Mouse (Mus musculus) embryonic facial prominence, embryonic 13.5 days (tissue): ENCODE data around the gene Ppp1r3g. TPM values are rescaled to one million over a fixed set of nuclear protein-coding genes. Genes with fewer than 3 reads are reported as not detected.
A peak's percentile ranks its signal among the peaks of the same experiment; 100 is the strongest.

Experiments used
- ATAC-seq: fragments of 200-750 bp; cut with Nextera tagmentation; 2 replicates; pipeline ENCODE4 v1.8.0; 2017; ENCODE audit warnings: low read depth; ENCODE audit not compliant: insufficient number of reproducible peaks, insufficient read depth, low FRiP score, low TSS enrichment
- H3K27ac ChIP-seq: fragments of 300-500 bp; sonication (generic); 2 replicates; pipeline ENCODE4 v1.5.1; 2015; ENCODE audit warnings: moderate library complexity, mild to moderate bottlenecking, inconsistent platforms
- H3K27me3 ChIP-seq: fragments of 300-500 bp; sonication (generic); 2 replicates; pipeline ENCODE4 v1.6.1; 2015; ENCODE audit warnings: mild to moderate bottlenecking, inconsistent platforms
- H3K36me3 ChIP-seq: fragments of 300-500 bp; sonication (generic); 2 replicates; pipeline ENCODE4 v1.6.1; 2015; ENCODE audit warnings: mild to moderate bottlenecking, inconsistent platforms
- H3K4me1 ChIP-seq: fragments of 300-500 bp; sonication (generic); 2 replicates; pipeline ENCODE4 v1.6.1; 2015; ENCODE audit warnings: inconsistent platforms
- H3K4me2 ChIP-seq: fragments of 300-500 bp; sonication (generic); 2 replicates; pipeline ENCODE4 v1.6.1; 2015; ENCODE audit warnings: moderate library complexity, mild to moderate bottlenecking, inconsistent platforms
- H3K4me3 ChIP-seq: fragments of 300-500 bp; sonication (generic); 2 replicates; pipeline ENCODE4 v1.5.1; 2015; ENCODE audit warnings: mild to moderate bottlenecking, inconsistent platforms
- H3K9ac ChIP-seq: fragments of 300-500 bp; sonication (generic); 2 replicates; pipeline ENCODE4 v1.6.1; 2015; ENCODE audit warnings: mild to moderate bottlenecking, inconsistent platforms
- H3K9me3 ChIP-seq: fragments of 300-500 bp; sonication (generic); 2 replicates; pipeline ENCODE4 v1.6.1; 2016; ENCODE audit warnings: inconsistent platforms
- WGBS: fragments of 180-500 bp; shearing (Covaris S2); methylation state at CpG from one replicate; pipeline ENCODE4 v1.1.7; 2015; ENCODE audit warnings: mixed read lengths; 5-methylcytosine and 5-hydroxymethylcytosine counted together
- polyA plus RNA-seq: library from polyadenylated mRNA; unstranded; fragments of >200 nt; fragmentation: Nextera tagmentation; extraction: Ambion mirVana; gene quantifications from 2 replicates; pipeline ENCODE4 v1.2.1, GENCODE M21; 2015

The Ppp1r3g gene
- 0.67 and 2.0 TPM in 2 replicates for polyA plus RNA-seq

- Histone ChIP-seq H3K4me2 (no peak within 1 kb of the TSS), H3K9me3 (0 out of 2 replicates have a peak, but pooled peaks cover 3% of the 10 kb centered on the region), H3K4me1 (no peaks in the 10 kb centered on the region), H3K27ac (no peak within 1 kb of the TSS), H3K27me3 (no peaks in the 10 kb centered on the region), H3K9ac (no peak within 1 kb of the TSS), H3K4me3 (no peak within 1 kb of the TSS), H3K36me3 (no peaks in the 10 kb centered on the region)
- WGBS = 92% methylated on average over 1 of the region's 1 CpGs
- ATAC-seq = no peak
These were observed at the start of gene Ppp1r3g for GRCm38 (mm10) chr13:35958539-35958938. Gene Ppp1r3g (plus strand): TSS chr13:35958839.

GRCm38 (mm10) chr13:35911476-35911875, 47.2 kb upstream of the Ppp1r3g start:
- no peaks in the 10 kb centered on the region for H3K36me3 ChIP-seq
- 91% methylated on average over 1 of the region's 1 CpGs for WGBS
- H3K4me2 ChIP-seq = no peak overlapping the region
- no peaks in the 10 kb centered on the region for H3K27me3 ChIP-seq
- H3K4me1 ChIP-seq = no peaks in the 10 kb centered on the region
- no peak overlapping the region for H3K27ac ChIP-seq
- no peak overlapping the region for H3K4me3 ChIP-seq
- no peak for ATAC-seq
- H3K9me3 ChIP-seq = no peaks in the 10 kb centered on the region
- no peak overlapping the region for H3K9ac ChIP-seq

- ATAC-seq = no peak
- H3K27ac ChIP-seq = no peak overlapping the region
- no peaks in the 10 kb centered on the region for H3K36me3 ChIP-seq
- H3K9ac ChIP-seq = no peak overlapping the region
- H3K4me3 ChIP-seq = no peak overlapping the region
- H3K27me3 ChIP-seq = no peaks in the 10 kb centered on the region
- H3K9me3 ChIP-seq = peaks cover 7% of the 10 kb centered on the region
- WGBS = 62% methylated on average over 2 of the region's 2 CpGs
- H3K4me1 ChIP-seq = no peaks in the 10 kb centered on the region
- no peak overlapping the region for H3K4me2 ChIP-seq
These were observed 20.6 kb upstream of the Ppp1r3g start for GRCm38 (mm10) chr13:35937991-35938390.

- ATAC-seq = no peak
- Histone ChIP-seq H3K4me2 (no peak overlapping the region), H3K4me3 (no peak overlapping the region), H3K4me1 (no peaks in the 10 kb centered on the region), H3K27ac (no peak overlapping the region), H3K9me3 (peaks cover 2% of the 10 kb centered on the region), H3K36me3 (no peaks in the 10 kb centered on the region), H3K9ac (no peak overlapping the region), H3K27me3 (no peaks in the 10 kb centered on the region)
- 56% methylated on average over 18 of the region's 18 CpGs for WGBS
These were observed 18.6 kb upstream of the Ppp1r3g start for GRCm38 (mm10) chr13:35939871-35940665.

GRCm38 (mm10) chr13:35940934-35941333, 17.7 kb upstream of the Ppp1r3g start:
- no peak for ATAC-seq
- H3K27me3 ChIP-seq = no peaks in the 10 kb centered on the region
- H3K36me3 ChIP-seq = no peaks in the 10 kb centered on the region
- H3K4me3 ChIP-seq = no peak overlapping the region
- no peaks in the 10 kb centered on the region for H3K9me3 ChIP-seq
- 85% methylated on average over 5 of the region's 5 CpGs for WGBS
- H3K27ac ChIP-seq = no peak overlapping the region
- H3K9ac ChIP-seq = no peak overlapping the region
- H3K4me1 ChIP-seq = no peaks in the 10 kb centered on the region
- H3K4me2 ChIP-seq = no peak overlapping the region

GRCm38 (mm10) chr13:35946659-35947353, 11.8 kb upstream of the Ppp1r3g start:
- ATAC-seq = no peak
- Histone ChIP-seq H3K4me3 (no peak overlapping the region), H3K4me1 (no peaks in the 10 kb centered on the region), H3K9ac (no peak overlapping the region), H3K9me3 (no peaks in the 10 kb centered on the region), H3K36me3 (no peaks in the 10 kb centered on the region), H3K27me3 (no peaks in the 10 kb centered on the region), H3K4me2 (no peak overlapping the region), H3K27ac (no peak overlapping the region)
- 74% methylated on average over 20 of the region's 20 CpGs for WGBS

DNA sequence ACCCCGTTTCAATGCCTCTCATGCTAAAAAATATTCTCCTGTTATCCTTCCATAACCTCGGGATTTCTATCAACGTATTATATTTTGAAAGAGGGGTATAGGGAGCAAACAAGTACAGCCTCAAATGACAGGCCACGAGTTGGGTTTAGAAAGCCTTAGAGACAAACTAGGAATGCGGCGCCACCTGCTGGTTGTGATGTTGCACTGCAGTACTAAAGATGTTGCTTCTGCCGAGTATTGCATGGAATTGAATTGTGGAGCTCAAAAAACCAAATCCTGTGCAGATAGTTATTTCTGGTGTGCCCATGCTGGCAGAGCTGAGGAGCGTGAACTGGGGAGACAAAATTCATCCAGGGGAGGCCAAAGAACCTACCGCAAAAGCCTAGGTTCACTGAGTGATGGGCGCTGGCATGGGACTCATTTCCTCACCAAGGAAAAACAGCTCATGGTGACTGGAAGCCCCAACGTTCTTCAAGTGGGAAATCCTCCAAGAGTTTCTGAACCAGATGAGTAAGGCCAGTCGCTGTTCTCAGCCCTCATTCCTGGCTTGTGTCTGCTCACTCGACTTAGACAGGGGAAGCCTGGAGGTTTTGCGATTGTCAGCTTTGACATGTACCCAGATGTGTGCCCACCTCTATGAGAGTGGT, 11.2 kb upstream of the Ppp1r3g start:
- Histone ChIP-seq H3K27me3 (no peaks in the 10 kb centered on the region), H3K4me3 (no peak overlapping the region), H3K9me3 (no peaks in the 10 kb centered on the region), H3K4me1 (no peaks in the 10 kb centered on the region), H3K27ac (no peak overlapping the region), H3K4me2 (no peak overlapping the region), H3K36me3 (no peaks in the 10 kb centered on the region), H3K9ac (0 out of 2 replicates have a peak overlapping the region, but pooled peaks have one; percentile 32)
- ATAC-seq = no peak
- WGBS = 21% methylated on average over 14 of the region's 14 CpGs

DNA sequence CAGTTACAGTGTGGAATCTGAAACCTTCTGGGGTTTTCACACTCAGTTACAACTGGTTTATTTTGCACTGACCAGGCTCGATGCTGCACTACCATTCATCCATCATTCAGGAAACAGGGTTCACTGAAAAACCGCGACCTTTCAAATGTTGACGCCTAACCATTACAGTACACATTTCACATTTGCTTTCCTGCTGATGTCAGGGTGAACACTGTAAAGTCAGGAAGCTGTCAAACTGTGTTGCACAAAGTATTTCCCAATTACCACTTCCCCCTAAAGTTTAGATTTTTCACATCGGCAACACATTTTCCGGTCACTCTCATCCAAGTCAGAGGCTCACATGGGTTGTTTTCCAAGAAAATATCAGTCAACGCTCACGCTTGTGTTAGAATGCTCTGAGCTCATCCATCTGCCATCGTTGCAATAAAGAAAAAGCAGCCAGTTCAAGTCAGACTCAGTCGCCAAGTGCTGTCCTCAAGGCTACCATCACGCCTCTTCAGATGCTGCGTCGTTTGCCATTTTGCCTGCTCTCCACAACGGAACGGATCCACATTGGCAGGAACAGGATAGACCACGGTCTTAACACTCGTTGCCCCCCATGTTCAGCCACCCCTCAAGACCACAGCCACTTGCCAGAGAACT, 8.7 kb upstream of the Ppp1r3g start:
- H3K4me3 ChIP-seq = no peak overlapping the region
- no peak overlapping the region for H3K9ac ChIP-seq
- no peak overlapping the region for H3K27ac ChIP-seq
- H3K36me3 ChIP-seq = no peaks in the 10 kb centered on the region
- H3K4me1 ChIP-seq = no peaks in the 10 kb centered on the region
- ATAC-seq = no peak
- no peak overlapping the region for H3K4me2 ChIP-seq
- H3K9me3 ChIP-seq = no peaks in the 10 kb centered on the region
- H3K27me3 ChIP-seq = no peaks in the 10 kb centered on the region
- WGBS = 79% methylated on average over 17 of the region's 17 CpGs

DNA sequence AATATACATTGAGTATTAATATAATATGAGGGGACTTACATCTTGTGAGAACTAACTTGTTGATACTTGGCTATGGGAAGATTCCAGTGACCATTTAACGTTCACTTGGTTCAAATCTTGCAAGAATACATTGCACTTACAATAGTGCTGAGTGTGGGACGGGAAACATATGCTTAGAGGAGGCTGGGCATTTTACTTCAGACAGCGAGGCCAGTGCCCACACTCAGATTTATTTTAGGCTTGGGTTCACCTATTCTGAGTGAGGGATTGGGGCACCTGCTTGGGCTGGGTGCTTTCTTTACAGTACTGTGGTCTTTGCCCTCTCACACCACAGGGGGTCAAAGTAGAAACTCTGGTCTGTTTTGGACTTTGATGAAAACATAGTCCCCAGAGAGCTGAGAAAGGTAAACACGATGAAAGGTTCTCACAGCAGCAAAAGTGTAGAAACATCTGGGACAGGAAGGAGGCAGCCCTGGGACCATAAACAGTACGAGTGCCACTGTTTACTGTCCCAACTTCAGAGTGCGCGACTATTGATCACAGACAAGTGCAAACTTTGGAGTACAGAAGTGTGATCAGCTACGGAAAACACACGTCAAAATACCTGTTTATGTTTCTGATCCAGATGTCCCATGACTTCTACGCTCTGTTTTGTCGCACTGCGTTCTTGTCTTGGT, 890 bp downstream of the Ppp1r3g start:
- no peak for ATAC-seq
- no peaks in the 10 kb centered on the region for H3K4me1 ChIP-seq
- H3K9me3 ChIP-seq = 0 out of 2 replicates have a peak, but pooled peaks cover 3% of the 10 kb centered on the region
- no peak overlapping the region for H3K27ac ChIP-seq
- no peaks in the 10 kb centered on the region for H3K27me3 ChIP-seq
- WGBS = 81% methylated on average over 12 of the region's 12 CpGs
- H3K36me3 ChIP-seq = no peaks in the 10 kb centered on the region
- no peak overlapping the region for H3K9ac ChIP-seq
- no peak overlapping the region for H3K4me3 ChIP-seq
- H3K4me2 ChIP-seq = no peak overlapping the region

DNA sequence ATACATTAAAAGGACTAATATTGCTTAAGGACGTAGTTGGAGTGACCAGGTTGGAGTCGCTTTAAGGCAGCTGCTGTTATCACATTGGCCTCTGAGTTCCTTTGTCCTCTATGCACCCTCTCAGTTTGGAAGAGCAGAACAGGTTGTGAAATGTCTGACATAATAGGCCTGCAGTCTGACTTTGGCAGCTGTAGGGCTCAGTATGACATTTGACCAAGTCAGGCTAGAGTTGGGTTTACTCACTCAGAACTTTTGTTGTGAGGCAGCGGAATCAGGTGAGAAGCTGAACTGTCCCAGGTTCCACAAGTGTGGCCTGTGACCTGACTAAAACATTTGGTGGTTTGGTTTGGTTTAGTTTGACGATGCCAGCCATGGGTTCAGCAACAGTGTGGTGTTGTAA, 4.9 kb downstream of the Ppp1r3g start:
- Histone ChIP-seq H3K27me3 (peaks cover 17% of the 10 kb centered on the region), H3K27ac (no peak overlapping the region), H3K4me1 (peaks cover 9% of the 10 kb centered on the region), H3K36me3 (no peaks in the 10 kb centered on the region), H3K4me3 (no peak overlapping the region), H3K9me3 (no peaks in the 10 kb centered on the region), H3K4me2 (no peak overlapping the region), H3K9ac (no peak overlapping the region)
- ATAC-seq = no peak
- WGBS = 89% methylated on average over 4 of the region's 4 CpGs

- peak overlapping the region; percentile 63 for H3K4me3 ChIP-seq
- no peaks in the 10 kb centered on the region for H3K9me3 ChIP-seq
- WGBS = 2% methylated on average over 15 of the region's 15 CpGs
- peak overlapping the region; percentile 73 for H3K9ac ChIP-seq
- ATAC-seq = no peak
- peaks cover 16% of the 10 kb centered on the region for H3K4me1 ChIP-seq
- no peaks in the 10 kb centered on the region for H3K36me3 ChIP-seq
- no peak overlapping the region for H3K27ac ChIP-seq
- peaks cover 37% of the 10 kb centered on the region for H3K27me3 ChIP-seq
- H3K4me2 ChIP-seq = peak overlapping the region; percentile 100
These were observed 9.1 kb downstream of the Ppp1r3g start for GRCm38 (mm10) chr13:35967690-35968089.
